Mouse (Mus musculus) thymus, postnatal 0 days (tissue): ENCODE data around the gene Ms4a14. TPM values are rescaled to one million over a fixed set of nuclear protein-coding genes. Genes with fewer than 3 reads are reported as not detected.
A peak's percentile ranks its signal among the peaks of the same experiment; 100 is the strongest.
"Not testable (repeated sequence)": the region's sequence is repeated elsewhere in the genome, so short reads cannot be mapped to it uniquely, and the experiment has no call there.

Source experiments
- DNase-seq: peaks from one replicate; pipeline ENCODE4 v3.0.0-alpha.2; 2015; ENCODE audit warnings: low spot score
- polyA plus RNA-seq: library from polyadenylated mRNA; unstranded; fragments of >200 nt; fragmentation: Nextera tagmentation; extraction: Ambion mirVana; gene quantifications from 2 replicates; pipeline ENCODE4 v1.2.1, GENCODE M21; 2015

Ms4a14 gene
- 0.09 and 0.15 TPM in 2 replicates for polyA plus RNA-seq

DNA sequence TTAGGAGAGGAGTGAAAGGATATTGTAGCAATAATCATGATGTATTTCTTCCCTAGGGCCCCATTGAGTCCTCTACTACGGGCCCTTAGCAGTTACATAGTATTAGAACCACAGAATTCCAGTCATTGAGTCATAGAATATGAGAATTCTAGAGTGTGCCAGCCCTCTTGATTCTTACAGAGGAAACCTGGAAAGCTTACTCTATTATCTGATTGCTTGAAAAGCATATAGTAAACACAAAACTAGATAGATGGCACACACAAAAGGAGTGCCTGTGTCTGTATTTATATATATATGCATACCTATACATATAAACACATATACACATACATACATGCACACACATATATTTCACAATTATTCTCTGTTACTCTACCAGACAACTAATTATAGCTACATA is at the start of gene Ms4a14:
Gene Ms4a14, minus strand, starts transcription at position 101 of the 400 bp plus-strand sequence.
- no peak for DNase-seq

DNA sequence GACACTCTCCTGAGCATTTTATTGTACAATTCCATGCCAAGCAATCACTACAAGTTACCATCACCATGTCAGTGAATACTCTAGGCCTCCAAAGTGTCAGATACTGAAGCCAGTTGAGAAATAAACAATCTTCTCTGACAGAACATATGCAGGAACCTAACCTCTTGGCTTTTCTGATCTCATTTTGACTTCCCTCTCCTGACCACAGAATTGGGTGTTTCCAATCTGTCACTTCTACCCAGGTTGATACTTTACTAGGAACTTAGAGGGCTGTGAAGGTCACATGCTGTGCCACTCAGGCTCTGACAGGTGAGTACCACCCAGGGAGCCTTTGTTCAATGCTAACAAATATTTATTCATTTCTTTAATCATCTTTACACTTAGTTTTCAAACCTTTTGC is 47.7 kb upstream of the Ms4a14 start:
- no peak for DNase-seq

GRCm38 (mm10) chr19:11360106-11360505 is 45.9 kb upstream of the Ms4a14 start:
- DNase-seq, result peak; percentile 40

DNA sequence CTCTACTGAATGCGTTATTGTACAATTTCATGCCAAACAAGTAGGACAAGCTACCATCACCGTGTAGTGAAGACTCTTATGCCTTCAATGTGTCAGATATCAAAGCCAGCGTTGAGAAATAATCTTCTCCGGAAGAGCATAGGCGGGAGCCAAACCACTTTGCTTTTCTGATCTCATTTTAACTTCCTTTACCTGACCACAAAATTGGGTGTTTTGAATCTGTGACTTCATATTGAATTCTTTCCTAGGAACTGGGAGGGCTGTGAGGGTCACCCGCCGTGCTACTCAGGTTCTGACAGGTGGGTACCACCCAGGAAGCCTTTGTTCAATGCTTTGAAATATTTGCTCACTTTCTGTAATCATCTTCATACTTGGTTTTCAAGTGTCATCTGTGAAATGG is 41.5 kb upstream of the Ms4a14 start:
- peak; percentile 54 for DNase-seq

DNA sequence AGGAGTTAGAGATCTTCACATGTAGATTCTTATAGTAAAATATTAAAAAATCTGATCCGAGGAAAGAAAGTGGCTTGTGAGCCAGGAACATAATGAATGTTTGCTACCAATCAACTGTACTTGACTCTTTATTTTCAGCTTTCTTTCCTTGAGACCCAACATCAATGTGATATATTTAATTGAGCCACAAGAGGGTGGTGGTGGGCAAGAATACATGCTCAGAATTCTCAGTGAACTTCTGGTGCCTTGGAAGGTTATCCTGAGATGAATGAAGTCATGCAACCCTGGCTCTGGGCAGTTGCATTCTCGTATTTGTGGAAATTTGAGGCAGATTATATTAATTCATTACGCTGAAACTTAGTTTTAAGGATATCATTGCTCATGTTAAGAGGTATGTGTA is 37.6 kb upstream of the Ms4a14 start:
- peak; percentile 41 for DNase-seq

- peak; percentile 13 for DNase-seq
Observed at GRCm38 (mm10) chr19:11349698-11350481, 35.6 kb upstream of the Ms4a14 start.

GRCm38 (mm10) chr19:11343992-11344391 is 29.7 kb upstream of the Ms4a14 start:
- DNase-seq, result no peak

DNA sequence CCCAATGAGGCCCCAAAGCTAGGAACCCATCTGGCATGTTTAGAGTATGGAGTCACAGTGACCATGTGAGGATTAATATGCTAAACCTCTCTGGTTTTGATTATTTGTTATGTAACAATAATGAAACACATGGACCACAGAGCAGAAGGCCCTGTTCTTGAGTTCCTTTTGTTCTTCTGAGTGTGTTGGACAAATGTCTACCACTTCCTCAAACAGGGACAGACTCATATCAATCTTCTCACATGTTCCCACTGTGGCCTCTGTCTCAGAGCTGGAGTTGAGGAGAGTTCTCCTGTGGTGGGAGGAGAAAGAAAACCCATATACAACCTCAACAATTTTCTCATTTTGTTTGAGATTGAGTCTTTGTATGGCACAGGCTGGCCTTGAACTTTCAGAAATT is 28.9 kb upstream of the Ms4a14 start:
- DNase-seq, result no peak

- DNase-seq, result no peak
Observed at GRCm38 (mm10) chr19:11335932-11336331, 21.7 kb upstream of the Ms4a14 start, which contains the start of gene Ms4a7. TSS of gene Ms4a7 (minus strand) at chr19:11336146.

GRCm38 (mm10) chr19:11321123-11321522 is 6.9 kb upstream of the Ms4a14 start:
- no peak for DNase-seq

DNA sequence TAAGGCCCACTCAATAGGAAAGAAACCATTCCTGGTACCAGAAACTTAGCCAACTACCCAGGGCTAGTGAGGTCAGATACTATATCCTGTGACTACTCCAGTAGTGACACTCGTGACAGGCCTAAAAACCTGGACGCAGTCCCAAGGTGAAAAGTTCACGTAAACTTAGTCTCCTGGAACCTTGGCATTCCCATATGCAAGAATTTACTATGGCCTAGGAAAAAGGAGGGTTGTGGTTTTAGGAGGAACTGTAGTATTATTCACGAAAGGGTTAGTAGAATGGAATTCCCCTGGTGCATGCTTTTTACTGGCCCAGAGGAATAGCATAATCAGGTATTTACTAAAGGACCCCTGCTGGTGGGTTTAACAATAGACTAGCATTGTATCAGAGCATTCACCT is 2.5 kb upstream of the Ms4a14 start:
- DNase-seq, result no peak

DNA sequence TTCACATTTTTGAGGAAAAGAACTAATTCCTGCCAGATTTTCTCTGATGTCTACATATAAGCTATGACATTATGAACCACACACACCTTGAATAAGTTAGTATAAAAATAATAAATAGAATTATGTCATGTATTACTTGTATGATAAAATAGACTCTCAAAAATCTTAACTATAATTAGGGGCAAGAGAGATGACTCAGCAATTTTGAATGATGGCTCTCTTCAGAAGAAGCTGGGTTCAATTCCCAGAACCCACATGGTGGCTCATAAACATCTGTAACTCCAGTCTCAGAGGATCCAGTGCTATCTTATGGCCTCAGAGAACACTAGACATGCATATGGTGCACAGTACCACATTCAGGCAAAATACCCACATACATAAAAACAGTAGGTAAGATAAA is 5.4 kb downstream of the Ms4a14 start:
- no peak for DNase-seq

DNA sequence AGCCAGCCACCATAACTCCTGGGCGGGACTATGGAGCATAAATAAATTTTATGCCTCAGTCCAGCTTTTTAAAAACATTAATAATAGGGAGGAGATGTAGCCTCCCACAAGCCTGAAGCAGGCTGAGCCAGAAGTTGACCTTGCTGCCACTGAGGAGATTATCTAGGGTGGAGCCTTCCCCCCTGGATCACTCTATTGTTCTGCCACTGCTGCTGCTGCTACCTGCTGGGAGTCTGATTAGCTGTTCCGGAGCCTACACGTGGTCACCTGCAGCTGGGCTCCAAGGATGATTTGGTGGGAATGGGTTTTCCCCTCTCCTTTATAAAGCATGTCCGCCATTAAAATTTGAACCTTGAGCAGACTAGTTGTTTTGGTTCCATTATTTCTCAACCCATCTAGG is 14.7 kb downstream of the Ms4a14 start:
- DNase-seq, result not testable (repeated sequence)

DNA sequence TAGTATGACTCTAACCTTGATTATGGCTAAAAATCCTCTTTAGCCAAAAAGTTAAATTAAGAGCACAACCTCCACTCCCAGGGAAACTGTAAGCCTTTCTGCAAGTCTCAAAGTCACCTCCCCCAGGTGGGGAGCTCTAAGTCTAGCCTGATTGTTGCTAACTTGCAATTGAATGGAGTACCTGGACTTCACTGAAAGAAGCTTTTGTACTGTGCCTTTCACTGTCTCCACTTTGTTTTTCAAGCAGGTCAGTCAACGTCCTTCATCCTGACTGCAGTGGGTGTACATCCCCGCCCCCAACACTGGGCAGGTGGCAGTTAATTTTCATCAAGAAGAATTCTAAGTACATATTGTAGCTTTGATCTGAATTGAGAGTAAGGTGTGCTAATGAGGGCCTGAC is 15.3 kb downstream of the Ms4a14 start:
- DNase-seq, result no peak

GRCm38 (mm10) chr19:11293616-11294015 is 20.6 kb downstream of the Ms4a14 start:
- DNase-seq, result not testable (repeated sequence)

DNA sequence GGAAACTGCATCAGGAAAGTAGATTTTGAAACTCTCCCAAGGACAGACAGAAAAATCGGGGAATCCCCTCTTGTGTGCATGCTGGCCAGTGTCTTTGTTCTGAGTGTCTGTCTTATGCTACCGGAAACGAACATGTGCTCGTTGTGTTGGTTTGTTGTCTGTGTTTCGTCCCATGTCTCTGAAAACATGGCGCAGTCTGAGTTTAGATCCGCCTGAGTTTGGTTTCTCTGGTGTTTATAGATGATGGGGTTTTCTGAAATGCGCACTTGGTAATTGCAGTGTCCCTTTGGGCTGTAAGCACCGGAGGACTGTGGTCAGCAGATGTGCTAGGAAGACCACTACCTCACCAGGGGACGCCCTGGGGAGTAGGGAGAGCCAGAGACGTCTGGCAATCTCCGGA is 21.3 kb downstream of the Ms4a14 start:
- DNase-seq, result peak; percentile 42

DNA sequence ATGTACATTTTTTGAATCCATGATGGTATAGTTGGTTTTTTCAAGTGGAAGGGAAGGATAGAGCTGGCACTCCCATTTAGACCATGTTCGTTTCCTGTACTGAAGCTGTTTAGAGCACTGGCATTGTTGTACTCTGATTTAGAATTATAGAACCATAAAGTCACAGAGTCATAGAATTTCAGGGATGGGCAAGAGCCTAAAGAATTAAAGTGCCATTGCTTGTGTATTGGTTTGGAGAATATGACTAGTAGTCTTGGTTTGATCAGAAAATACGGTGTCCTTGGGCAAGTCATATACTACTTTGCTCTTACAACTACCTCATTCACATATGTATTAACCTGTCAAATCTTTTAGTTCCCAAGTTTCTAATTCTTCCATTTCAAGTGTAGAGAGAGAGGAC is 30.5 kb downstream of the Ms4a14 start, which contains the start of gene Ms4a5:
Gene Ms4a5, minus strand, starts transcription at position 101 of the 400 bp plus-strand sequence.
- DNase-seq, result no peak

- DNase-seq, result no peak
Observed at GRCm38 (mm10) chr19:11280223-11280622, 34.0 kb downstream of the Ms4a14 start.

DNA sequence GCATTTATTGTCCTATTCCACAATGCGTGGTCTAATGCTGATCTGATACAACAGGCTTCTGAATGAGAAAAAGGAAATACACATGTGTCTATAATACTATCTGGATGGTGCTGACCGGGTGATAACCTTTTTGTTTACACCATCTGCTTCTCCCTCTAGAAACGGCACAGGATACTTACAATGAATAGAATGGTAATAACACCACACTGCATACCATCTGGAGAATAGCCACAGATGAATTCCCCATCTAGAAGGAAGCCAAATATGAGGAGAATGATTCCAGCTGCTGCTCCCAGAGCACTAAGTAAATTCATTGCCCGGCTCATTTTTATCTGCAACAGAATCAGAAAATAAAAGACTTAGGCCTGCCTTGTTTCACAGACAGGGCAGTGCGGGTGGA is 37.8 kb downstream of the Ms4a14 start:
- DNase-seq, result no peak

- no peak for DNase-seq
Observed at GRCm38 (mm10) chr19:11266956-11267355, 47.3 kb downstream of the Ms4a14 start.

DNA sequence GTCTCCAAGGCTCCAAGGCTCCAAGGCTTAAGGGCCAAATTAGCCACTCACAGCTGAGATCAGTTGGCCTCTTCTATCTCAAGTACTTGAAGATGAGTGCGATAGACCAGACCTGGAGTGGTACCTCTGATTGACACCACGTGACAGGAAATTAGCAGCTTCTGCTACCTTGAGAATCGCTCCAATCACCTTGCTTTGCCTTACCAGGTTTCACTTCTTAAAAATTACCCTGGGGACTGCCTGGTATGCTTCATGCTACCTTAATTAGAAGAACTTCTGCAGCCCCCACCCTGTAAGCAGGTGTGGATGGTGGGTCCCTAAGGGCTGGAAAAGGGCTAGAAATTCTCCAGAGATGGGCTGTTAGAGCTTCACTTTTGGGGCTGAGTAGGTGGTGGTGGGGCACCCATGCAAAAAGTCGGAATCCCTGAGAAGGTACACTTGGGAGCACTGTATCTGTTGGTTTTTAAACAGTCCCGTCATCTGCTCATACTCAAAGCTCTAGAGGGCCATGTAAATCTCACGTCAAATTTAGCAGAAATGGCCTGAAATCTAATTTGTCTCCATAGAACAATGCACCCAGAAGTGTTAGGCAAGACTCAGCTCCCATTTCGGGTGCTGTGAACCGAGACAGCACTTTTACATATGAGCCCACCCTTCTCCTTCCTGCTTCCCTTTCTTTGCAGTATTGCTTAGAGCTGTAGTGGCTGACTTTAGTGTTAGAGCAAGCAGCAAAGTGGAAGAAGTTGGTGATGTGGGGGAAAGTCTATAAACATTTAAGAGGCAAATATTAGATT is 48.0 kb downstream of the Ms4a14 start, which contains the start of gene Ms4a1:
Gene Ms4a1, minus strand, starts transcription at position 190 of the 794 bp plus-strand sequence.
- no peak for DNase-seq

GRCm38 (mm10) chr19:11264602-11265185 is 49.6 kb downstream of the Ms4a14 start:
- no peak for DNase-seq
